Mouse (Mus musculus) forebrain, embryonic 10.5 days (tissue): ENCODE data around the gene Uxs1. TPM values are rescaled to one million over a fixed set of nuclear protein-coding genes. Genes with fewer than 3 reads are reported as not detected.

Experiments used
- DNase-seq: peaks from one replicate; pipeline ENCODE4 v3.0.0-alpha.2; 2017; ENCODE audit warnings: low spot score; ENCODE audit errors: extremely low spot score
- H3K27ac ChIP-seq: fragments of 300-500 bp; sonication (generic); 2 replicates; pipeline ENCODE4 v1.5.1; 2016; ENCODE audit warnings: mild to moderate bottlenecking
- H3K27me3 ChIP-seq: fragments of 300-500 bp; sonication (generic); 2 replicates; pipeline ENCODE4 v1.6.1; 2016; ENCODE audit warnings: mild to moderate bottlenecking; ENCODE audit not compliant: poor library complexity, severe bottlenecking
- H3K36me3 ChIP-seq: fragments of 300-500 bp; sonication (generic); replicated peaks from 2 replicates; pipeline ENCODE4 v1.6.1; 2016; ENCODE audit warnings: mild to moderate bottlenecking, moderate library complexity
- H3K4me1 ChIP-seq: fragments of 300-500 bp; sonication (generic); 2 replicates; pipeline ENCODE4 v1.6.1; 2016
- H3K4me3 ChIP-seq: fragments of 300-500 bp; sonication (generic); 2 replicates; pipeline ENCODE4 v1.5.1; 2016; ENCODE audit warnings: mild to moderate bottlenecking, moderate library complexity
- H3K9me3 ChIP-seq: fragments of 300-500 bp; sonication (generic); 2 replicates; pipeline ENCODE4 v1.6.1; 2016; ENCODE audit warnings: mild to moderate bottlenecking, moderate library complexity
- WGBS: fragments of 180-500 bp; shearing (Covaris S2); methylation state at CpG from one replicate; pipeline ENCODE4 v1.1.7; 2016; 5-methylcytosine and 5-hydroxymethylcytosine counted together
- polyA plus RNA-seq: library from polyadenylated mRNA; unstranded; fragments of >200 nt; fragmentation: Nextera tagmentation; extraction: Ambion mirVana; gene quantifications from 2 replicates; pipeline ENCODE4 v1.2.1, GENCODE M21; 2016

The Uxs1 gene
- polyA plus RNA-seq, 1 experiment from 2014 or later: 21.7 TPM

DNA sequence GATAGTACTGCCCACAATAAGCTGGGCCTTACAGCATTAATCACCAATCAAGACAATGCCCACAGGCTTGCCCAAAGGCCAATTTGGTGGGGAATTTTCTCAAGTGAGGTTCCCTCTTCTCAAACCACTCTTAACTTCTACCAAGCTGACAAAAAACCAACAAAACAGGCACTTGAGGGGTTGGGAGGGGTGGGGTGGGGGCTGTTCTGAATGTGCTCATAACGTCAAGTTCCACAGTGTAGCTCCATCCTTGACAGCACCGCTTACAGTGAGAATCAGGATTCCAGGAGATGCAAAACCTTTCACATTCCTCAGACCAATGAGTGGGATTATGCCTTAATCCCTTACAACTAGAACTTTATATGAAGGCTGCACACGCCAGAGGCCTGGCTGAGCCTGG lies 44.4 kb downstream of the Uxs1 start:
- Histone ChIP-seq H3K27ac (no peak overlapping the region), H3K9me3 (peaks cover 4% of the 10 kb centered on the region; the same call in 1 of the 2 replicates), H3K4me3 (no peak overlapping the region), H3K36me3 (peaks cover 38% of the 10 kb centered on the region), H3K4me1 (no peaks in the 10 kb centered on the region), H3K27me3 (no peaks in the 10 kb centered on the region)
- WGBS: 84% methylated on average over 3 of the region's 3 CpGs
- no peak for DNase-seq

DNA sequence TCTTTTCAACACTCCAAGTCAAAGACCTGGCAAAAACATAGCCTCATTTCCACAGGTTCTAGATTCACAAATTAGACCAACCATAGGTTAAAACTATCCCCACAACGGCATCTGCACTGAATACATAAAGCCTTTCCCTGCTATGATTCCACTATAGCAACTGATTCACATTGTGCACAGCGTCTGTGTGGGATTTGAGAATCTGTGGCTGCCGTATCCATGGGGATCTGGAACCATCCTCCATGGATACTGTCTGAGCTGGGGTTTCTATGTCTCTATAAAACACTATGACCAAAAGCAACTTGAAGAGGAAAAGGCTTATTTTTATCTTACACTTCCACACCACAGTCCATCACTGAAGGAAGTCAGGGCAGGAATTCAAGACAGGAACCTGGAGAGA lies 44.9 kb downstream of the Uxs1 start:
- H3K4me3 ChIP-seq: no peak overlapping the region
- H3K9me3 ChIP-seq: peaks cover 4% of the 10 kb centered on the region; the same call in 1 of the 2 replicates
- H3K27ac ChIP-seq: no peak overlapping the region
- 91% methylated on average over 3 of the region's 3 CpGs for WGBS
- DNase-seq: no peak
- no peaks in the 10 kb centered on the region for H3K27me3 ChIP-seq
- H3K36me3 ChIP-seq: peaks cover 38% of the 10 kb centered on the region
- no peaks in the 10 kb centered on the region for H3K4me1 ChIP-seq

DNA sequence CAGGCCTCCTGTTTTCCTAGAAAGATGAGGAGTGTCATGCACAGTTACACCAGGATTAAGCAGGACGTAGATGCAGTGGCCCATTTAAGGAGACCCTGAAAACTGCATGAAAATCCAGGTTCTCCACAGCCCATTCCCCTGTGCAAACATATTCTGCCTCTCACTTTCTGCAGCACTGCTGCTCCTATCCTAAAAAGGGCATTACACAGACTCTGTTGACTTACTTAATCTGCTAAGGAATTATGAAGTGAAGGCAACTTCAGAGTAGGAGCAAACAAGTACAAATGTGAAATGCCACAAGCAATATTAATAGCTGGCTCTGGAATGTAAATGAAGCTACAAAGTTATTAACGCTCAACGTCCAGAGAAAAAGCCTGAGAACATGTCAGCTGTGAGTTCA lies 45.9 kb downstream of the Uxs1 start:
- H3K9me3 ChIP-seq: peaks cover 4% of the 10 kb centered on the region; the same call in 1 of the 2 replicates

DNA sequence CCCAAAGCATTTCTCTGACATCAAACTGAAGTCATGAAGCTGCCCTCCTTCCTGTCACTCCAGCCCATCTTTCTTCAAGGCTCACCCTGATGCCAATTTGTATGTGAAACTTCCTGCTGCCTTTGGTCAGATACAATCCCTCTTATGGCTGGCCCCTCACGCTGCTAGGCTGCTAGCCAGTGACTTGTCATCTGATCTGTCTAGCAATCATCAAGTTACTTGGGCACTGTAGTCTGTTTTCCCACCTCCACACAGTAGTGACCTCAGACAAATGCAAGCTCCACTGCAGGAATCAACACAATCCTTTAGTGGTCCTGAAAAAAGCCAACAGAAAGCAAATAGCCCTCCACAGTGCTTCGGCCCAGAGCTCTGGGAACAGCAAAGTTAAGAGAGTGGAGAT lies 46.4 kb downstream of the Uxs1 start:
- Histone ChIP-seq H3K4me1 (no peaks in the 10 kb centered on the region), H3K4me3 (no peak overlapping the region), H3K36me3 (peaks cover 41% of the 10 kb centered on the region), H3K27ac (no peak overlapping the region), H3K9me3 (peaks cover 4% of the 10 kb centered on the region; the same call in 1 of the 2 replicates), H3K27me3 (no peaks in the 10 kb centered on the region)
- 83% methylated on average over 2 of the region's 2 CpGs for WGBS
- no peak for DNase-seq

More for the DNA sequence above, 45.9 kb downstream of the Uxs1 start:
- no peaks in the 10 kb centered on the region for H3K27me3 ChIP-seq
- no peaks in the 10 kb centered on the region for H3K4me1 ChIP-seq
- DNase-seq: no peak
- peaks cover 41% of the 10 kb centered on the region for H3K36me3 ChIP-seq
- no peak overlapping the region for H3K27ac ChIP-seq
- no peak overlapping the region for H3K4me3 ChIP-seq
- WGBS: 94% methylated on average over 3 of the region's 3 CpGs

DNA sequence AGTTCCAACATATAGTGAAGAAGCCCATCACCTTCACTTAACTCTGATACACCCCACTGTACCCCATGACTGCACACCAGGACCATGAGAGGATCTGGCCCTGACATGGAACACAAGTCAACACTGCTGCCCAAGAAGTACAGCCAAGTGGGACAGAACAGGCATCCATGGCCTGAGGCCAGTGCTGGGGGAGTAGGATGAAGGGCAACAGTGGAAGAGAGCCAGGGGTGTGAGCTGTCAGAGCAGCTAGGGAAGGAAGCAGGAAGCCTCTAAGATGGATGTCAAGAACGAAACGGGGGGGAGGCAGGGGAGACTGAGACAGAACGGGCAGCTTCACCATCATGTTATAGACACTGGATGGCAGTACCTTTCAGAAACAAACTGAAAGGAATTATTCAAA lies 51.5 kb downstream of the Uxs1 start:
- Histone ChIP-seq H3K9me3 (peaks cover 4% of the 10 kb centered on the region; the same call in 1 of the 2 replicates), H3K4me1 (no peaks in the 10 kb centered on the region), H3K27ac (no peak overlapping the region), H3K27me3 (no peaks in the 10 kb centered on the region), H3K36me3 (peaks cover 67% of the 10 kb centered on the region), H3K4me3 (no peak overlapping the region)
- DNase-seq: no peak
- WGBS: 93% methylated on average over 3 of the region's 3 CpGs

DNA sequence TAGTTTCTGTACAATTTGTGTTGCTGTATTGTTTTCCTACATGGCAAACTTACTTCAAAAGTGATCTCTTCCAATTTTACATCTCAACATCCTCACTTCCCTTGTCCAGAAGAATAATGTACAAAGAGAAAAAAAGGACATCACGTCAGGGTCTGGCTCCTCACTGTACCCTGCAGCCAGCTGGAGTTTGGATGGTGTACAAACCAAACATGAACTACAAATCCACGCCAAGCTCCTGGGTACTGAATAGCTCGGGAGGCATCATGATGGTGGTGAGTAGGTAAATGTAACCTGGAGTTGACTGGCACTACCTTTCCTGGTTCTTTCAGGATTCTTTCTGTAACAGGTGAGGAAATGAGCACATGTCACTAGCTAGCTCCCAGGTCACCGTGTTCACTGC lies 53.5 kb downstream of the Uxs1 start:
- no peak overlapping the region for H3K4me3 ChIP-seq
- no peaks in the 10 kb centered on the region for H3K4me1 ChIP-seq
- H3K27ac ChIP-seq: no peak overlapping the region
- DNase-seq: no peak
- peaks cover 78% of the 10 kb centered on the region for H3K36me3 ChIP-seq
- H3K27me3 ChIP-seq: no peaks in the 10 kb centered on the region
- 96% methylated on average over 4 of the region's 4 CpGs for WGBS
- peaks cover 4% of the 10 kb centered on the region; the same call in 1 of the 2 replicates for H3K9me3 ChIP-seq

DNA sequence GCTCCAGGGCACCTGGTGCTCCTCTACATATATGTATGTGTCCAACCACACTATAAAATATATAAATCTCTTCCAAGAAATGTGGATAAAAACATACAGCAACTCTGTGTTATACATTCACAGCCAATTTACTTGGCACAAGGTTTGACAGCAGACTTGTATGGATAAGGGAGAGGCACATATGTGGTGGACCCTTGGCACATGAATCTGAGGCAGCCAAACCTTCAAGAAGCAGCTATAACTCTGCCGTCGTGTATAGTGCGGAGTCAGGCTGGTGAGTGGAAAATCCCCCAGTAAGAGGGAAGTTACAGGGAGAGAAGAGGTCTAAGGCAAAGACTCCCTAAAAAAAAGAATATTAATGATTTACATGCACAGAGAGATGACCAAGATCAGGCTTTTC lies 54.9 kb downstream of the Uxs1 start:
- Histone ChIP-seq H3K9me3 (no peaks in the 10 kb centered on the region; the same call in 1 of the 2 replicates), H3K4me3 (no peak overlapping the region), H3K27ac (no peak overlapping the region), H3K27me3 (no peaks in the 10 kb centered on the region), H3K4me1 (no peaks in the 10 kb centered on the region), H3K36me3 (peaks cover 77% of the 10 kb centered on the region)
- 94% methylated on average over 3 of the region's 3 CpGs for WGBS
- DNase-seq: no peak

DNA sequence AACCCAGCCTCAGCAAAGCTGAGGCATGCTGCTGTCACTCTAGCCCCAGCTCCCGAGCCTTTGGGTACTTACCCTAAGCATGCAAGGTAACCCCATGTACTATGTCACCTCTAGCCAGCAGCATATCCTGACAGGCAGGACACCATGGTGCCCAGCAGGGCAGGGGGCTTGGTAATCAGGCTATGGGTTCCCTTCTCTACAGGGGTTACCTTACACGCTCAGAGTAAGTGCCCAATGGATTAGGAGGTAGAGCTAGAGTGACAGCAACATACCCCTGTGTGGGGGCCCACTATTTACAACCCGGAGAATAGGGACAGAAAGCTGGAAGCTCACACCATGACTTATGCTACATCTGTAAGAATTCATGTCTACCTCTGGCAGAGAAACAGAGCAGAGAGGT lies 57.6 kb downstream of the Uxs1 start:
- Histone ChIP-seq H3K4me3 (no peak overlapping the region), H3K27me3 (no peaks in the 10 kb centered on the region), H3K36me3 (peaks cover 72% of the 10 kb centered on the region), H3K27ac (no peak overlapping the region), H3K9me3 (no peaks in the 10 kb centered on the region; the same call in 1 of the 2 replicates), H3K4me1 (no peaks in the 10 kb centered on the region)
- no peak for DNase-seq
- WGBS: 89% methylated on average over 3 of the region's 3 CpGs

DNA sequence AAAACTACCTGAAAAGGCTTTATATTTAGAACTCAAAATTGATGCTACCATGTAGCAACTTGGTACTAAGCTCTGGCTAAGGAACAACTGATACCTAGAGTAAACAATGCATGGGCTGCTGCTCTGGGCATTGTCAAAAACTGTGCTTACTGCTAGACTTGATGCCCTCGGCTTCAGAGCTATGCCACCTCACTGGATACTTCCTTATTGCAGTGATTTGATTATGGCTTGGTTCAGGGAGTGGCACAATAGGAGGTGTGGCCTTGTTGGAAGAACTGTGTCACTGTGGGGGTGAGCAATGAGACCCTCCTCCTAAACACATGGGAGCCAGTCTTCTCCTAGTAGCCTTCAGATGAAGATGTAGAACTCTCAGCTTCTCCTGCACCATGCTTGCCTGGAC lies 58.3 kb downstream of the Uxs1 start:
- Histone ChIP-seq H3K9me3 (no peaks in the 10 kb centered on the region; the same call in 1 of the 2 replicates), H3K4me3 (no peak overlapping the region), H3K36me3 (peaks cover 74% of the 10 kb centered on the region), H3K4me1 (no peaks in the 10 kb centered on the region), H3K27me3 (no peaks in the 10 kb centered on the region), H3K27ac (no peak overlapping the region)
- no peak for DNase-seq
- 86% methylated on average over 1 of the region's 1 CpGs for WGBS

DNA sequence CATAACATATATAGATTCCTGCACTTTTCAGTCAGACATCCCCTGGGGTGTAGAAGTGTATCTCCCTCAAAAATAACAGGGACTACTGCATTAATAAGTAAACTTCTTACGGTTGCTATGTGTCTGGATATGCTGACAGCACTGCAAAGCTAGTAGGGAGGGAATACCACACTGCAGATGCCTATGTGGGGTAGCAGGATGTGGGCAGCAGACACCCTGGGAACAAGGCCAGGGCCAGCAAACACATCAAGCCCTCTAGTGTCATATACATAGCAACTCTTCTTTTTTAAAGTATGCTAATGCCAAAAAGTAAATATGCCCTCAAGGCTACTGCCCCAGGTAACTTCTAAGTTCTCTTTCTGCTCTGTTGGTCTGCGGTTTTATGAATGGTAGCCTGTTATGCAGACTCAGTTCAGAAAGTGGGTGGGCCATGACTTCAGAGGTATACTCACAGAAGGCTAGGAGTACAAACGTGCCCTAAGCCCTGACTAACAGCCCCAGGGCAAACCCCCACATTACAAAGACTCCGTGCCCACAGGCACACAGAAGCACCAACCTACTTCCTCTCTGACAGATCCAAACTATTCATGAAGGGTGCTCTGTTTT lies 59.1 kb downstream of the Uxs1 start:
- Histone ChIP-seq H3K27ac (no peak overlapping the region), H3K9me3 (no peaks in the 10 kb centered on the region; the same call in 1 of the 2 replicates), H3K4me1 (no peaks in the 10 kb centered on the region), H3K36me3 (peaks cover 73% of the 10 kb centered on the region), H3K27me3 (no peaks in the 10 kb centered on the region), H3K4me3 (no peak overlapping the region)
- WGBS: 84% methylated on average over 4 of the region's 4 CpGs
- no peak for DNase-seq

DNA sequence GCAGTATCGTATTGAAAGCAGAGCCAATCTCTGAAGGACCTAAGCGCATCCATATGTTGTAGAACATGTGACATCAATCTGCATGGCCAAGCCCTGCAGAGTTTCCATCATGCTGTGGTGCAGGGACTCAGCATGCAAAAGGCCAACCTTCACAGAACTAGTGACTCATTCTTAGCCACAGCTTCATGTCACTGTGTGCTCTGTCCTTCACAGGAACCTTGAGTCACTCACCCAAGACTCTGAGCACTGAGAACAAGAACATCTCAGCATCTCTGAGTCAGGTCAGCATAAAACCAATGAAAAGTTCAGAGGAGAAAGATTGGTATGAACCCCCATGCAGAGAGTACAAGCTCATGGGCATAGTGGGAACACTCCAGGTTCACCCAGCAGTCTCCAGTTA lies 61.3 kb downstream of the Uxs1 start:
- WGBS: 90% methylated on average over 2 of the region's 2 CpGs
- Histone ChIP-seq H3K9me3 (no peaks in the 10 kb centered on the region), H3K27me3 (no peaks in the 10 kb centered on the region), H3K36me3 (peaks cover 73% of the 10 kb centered on the region), H3K4me3 (no peak overlapping the region), H3K27ac (no peak overlapping the region), H3K4me1 (no peaks in the 10 kb centered on the region)
- DNase-seq: no peak

DNA sequence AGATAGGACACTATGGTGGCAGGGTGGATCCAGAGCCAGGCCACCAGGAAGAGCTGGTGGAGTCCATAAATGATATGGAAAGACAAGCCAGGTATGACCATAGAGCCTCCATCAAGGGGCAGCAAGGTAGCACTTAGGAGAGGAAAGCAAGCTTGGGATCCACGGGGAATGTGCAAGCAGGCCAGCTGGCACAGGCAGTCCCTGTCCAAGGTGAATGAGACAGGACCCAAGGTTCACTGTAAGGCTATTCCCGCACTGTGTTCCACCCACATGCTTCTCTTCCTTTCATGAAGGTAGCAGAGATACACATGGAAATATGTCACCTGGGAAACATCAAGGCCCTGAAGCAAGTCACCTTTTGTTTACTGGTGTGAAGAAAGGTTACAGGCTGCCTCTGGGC lies 63.1 kb downstream of the Uxs1 start:
- Histone ChIP-seq H3K9me3 (no peaks in the 10 kb centered on the region), H3K27me3 (no peaks in the 10 kb centered on the region), H3K4me1 (no peaks in the 10 kb centered on the region), H3K27ac (no peak overlapping the region), H3K36me3 (peaks cover 61% of the 10 kb centered on the region), H3K4me3 (no peak overlapping the region)
- 93% methylated on average over 2 of the region's 2 CpGs for WGBS
- DNase-seq: no peak

DNA sequence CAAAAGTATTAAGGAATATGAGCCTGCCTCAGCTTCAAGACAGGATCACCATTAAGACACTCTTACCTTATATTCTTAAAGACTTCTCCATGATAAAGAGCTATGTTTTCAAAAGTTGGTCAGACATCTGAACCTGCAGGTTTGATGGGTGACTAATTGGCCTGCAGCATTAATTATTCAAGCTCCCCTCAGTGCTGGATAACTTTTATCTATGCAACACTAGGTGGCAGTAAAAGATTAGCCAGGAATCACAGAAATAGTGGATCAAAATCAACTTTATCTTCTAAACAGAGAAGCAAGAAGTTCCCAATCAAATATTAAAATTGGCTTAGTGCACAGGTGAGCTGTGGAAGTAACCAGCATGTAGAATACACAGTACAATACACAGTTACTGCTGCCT lies 67.5 kb downstream of the Uxs1 start:
- H3K27me3 ChIP-seq: no peaks in the 10 kb centered on the region
- H3K4me1 ChIP-seq: no peaks in the 10 kb centered on the region
- no peak overlapping the region for H3K4me3 ChIP-seq
- DNase-seq: no peak
- H3K9me3 ChIP-seq: no peaks in the 10 kb centered on the region
- H3K36me3 ChIP-seq: peaks cover 75% of the 10 kb centered on the region
- no peak overlapping the region for H3K27ac ChIP-seq
